22 mouse cellular contexts compared by ENCODE assay signal in the genomic region with DNA sequence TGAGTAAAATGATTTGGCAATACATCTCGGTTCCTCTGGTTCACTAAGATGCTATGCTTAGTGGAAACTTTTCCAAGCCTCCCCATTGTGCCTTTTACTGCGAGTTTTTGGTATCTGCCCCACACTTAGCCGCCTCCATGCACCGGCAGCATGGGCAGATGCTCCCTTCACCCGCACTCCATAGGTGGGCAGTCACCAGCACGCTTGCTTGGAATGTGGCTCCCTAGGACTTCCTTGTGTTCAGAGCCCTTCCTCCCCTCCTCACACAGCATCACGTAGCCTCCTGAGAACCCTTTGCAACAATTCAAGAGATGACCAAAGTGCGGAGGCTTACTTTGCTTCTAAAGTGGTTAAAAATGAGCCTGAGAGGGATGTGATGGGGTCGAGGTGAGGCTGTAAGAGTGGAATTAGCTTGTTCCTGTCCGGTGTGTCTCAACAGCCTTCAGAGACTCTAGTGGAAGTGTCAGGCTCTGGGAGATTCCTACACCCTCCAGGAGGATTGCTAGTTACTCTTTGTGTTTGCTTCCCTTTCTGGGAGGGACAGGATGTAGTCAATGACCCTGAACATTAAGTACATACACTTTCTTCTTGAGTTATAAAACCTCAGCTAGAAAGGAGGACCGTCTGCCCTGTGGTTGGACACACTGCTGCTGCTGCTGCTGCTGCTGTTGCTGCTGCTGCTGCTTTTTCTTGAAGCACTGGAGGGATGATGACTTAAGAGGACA. TPM values are rescaled to one million over a fixed set of nuclear protein-coding genes. Genes with fewer than 3 reads are reported as not detected.
DNase-seq lines count a peak whose midpoint lies in the region; ATAC-seq lines count a peak whose summit lies in the region.
"Had no signal": no experiment of that assay in that cellular context is flagged by ENCODE, and none has a peak within 500 bp of the region (broad histone marks: within the 10 kb centered on the region; RNA-seq: fewer than 3 reads in every experiment).

No protein-coding gene starts in this region.

- H3K27me3 ChIP-seq in kidney, embryonic 16.5 days (ENCODE audit: insufficient read depth, low read length), result no peaks in the 10 kb centered on the region
- no peaks in the 10 kb centered on the region for H3K27me3 ChIP-seq in neural tube, embryonic 13.5 days
- H3K27me3 ChIP-seq: forebrain, embryonic 13.5 days; heart, embryonic 13.5 days; limb, embryonic 12.5 days had no signal

- peak overlapping the region; percentile 26 for H3K4me2 ChIP-seq in kidney, embryonic 16.5 days (replicated peaks; ENCODE audit: low read depth, low read length)
- H3K4me2 ChIP-seq in neural tube, embryonic 13.5 days, result peak overlapping the region; percentile 7; the same call in 1 of the 2 replicates
- H3K4me2 ChIP-seq: forebrain, embryonic 13.5 days; heart, embryonic 13.5 days; limb, embryonic 12.5 days; liver, embryonic 13.5 days; lung, embryonic 14.5 days had no signal

- H3K9me3 ChIP-seq in kidney, embryonic 16.5 days (ENCODE audit: low read length), result no peaks in the 10 kb centered on the region
- H3K9me3 ChIP-seq in neural tube, embryonic 13.5 days, result no peaks in the 10 kb centered on the region
- H3K9me3 ChIP-seq: forebrain, embryonic 13.5 days; liver, embryonic 13.5 days had no signal

- no peaks in the 10 kb centered on the region for H3K36me3 ChIP-seq in kidney, embryonic 16.5 days (ENCODE audit: insufficient read depth, low read length)
- H3K36me3 ChIP-seq in neural tube, embryonic 13.5 days, result no peaks in the 10 kb centered on the region
- H3K36me3 ChIP-seq: heart, embryonic 13.5 days; limb, embryonic 12.5 days; liver, embryonic 13.5 days had no signal

- WGBS in kidney, embryonic 16.5 days, result 17% methylated on average over 11 of the region's 11 CpGs
- WGBS in neural tube, embryonic 13.5 days, result 23% methylated on average over 11 of the region's 11 CpGs

- peak; percentile 70 for ATAC-seq in frontal cortex, adult (ENCODE audit: low TSS enrichment)
- peak; percentile 74 for ATAC-seq in kidney, embryonic 16.5 days (ENCODE audit: low FRiP score, low TSS enrichment)
- ATAC-seq in neural tube, embryonic 13.5 days (ENCODE audit: low read depth), result no peak
- ATAC-seq: CD4-positive, CD25-positive, alpha-beta regulatory T cell, adult 4 months; forebrain, embryonic 13.5 days; midbrain, embryonic 16.5 days had no signal

- DNase-seq in frontal cortex, postnatal 36 days (ENCODE audit: low spot score in 2 of 2), result no peak
- no peak for DNase-seq in kidney, postnatal 14 days
- peak; percentile 27 for DNase-seq in brain, adult 2 months (ENCODE audit: low read depth, low spot score)
- DNase-seq in right cerebral cortex, postnatal 36 days (ENCODE audit: low spot score in 2 of 2), result no peak
- DNase-seq: cerebellum, adult 18-20 months; gastrocnemius, postnatal 10 days; heart, adult 18-20 months; heart, postnatal 14 days; kidney, adult 9 months; liver, embryonic 13.5 days; lung, embryonic 14.5 days had no signal

- H3K9ac ChIP-seq in kidney, embryonic 16.5 days (replicated peaks; ENCODE audit: low read length), result peak overlapping the region; percentile 7; the same call in 1 of the 2 replicates
- H3K9ac ChIP-seq in neural tube, embryonic 13.5 days, result no peak overlapping the region
- H3K9ac ChIP-seq: forebrain, embryonic 13.5 days; heart, embryonic 13.5 days; limb, embryonic 12.5 days; liver, embryonic 13.5 days; lung, embryonic 14.5 days had no signal

- no peak overlapping the region for H3K4me3 ChIP-seq in kidney, embryonic 16.5 days (ENCODE audit: low read length)
- H3K4me3 ChIP-seq in neural tube, embryonic 13.5 days, result no peak overlapping the region
- H3K4me3 ChIP-seq: forebrain, embryonic 13.5 days; heart, embryonic 13.5 days; limb, embryonic 12.5 days; liver, embryonic 13.5 days; myocyte had no signal

- H3K4me1 ChIP-seq in kidney, embryonic 16.5 days (ENCODE audit: insufficient read depth, low read length), result peaks cover 11% of the 10 kb centered on the region; the same call in 1 of the 2 replicates
- no peaks in the 10 kb centered on the region for H3K4me1 ChIP-seq in neural tube, embryonic 13.5 days (replicated peaks)
- H3K4me1 ChIP-seq: heart, embryonic 13.5 days; liver, embryonic 13.5 days had no signal

- H3K27ac ChIP-seq in kidney, embryonic 16.5 days (ENCODE audit: low read length), result 0 out of 2 replicates have a peak overlapping the region, but pooled peaks have one; percentile 39
- H3K27ac ChIP-seq in neural tube, embryonic 13.5 days (replicated peaks), result no peak overlapping the region
- H3K27ac ChIP-seq: forebrain, embryonic 13.5 days; heart, embryonic 13.5 days; limb, embryonic 12.5 days; liver, embryonic 13.5 days; macrophage; stomach, postnatal 0 days had no signal

RNA-seq across cellular contexts. Expression of gene Tapt1, which starts 20.2 kb away (rescaled TPM):
- polyA plus RNA-seq in kidney, embryonic 16.5 days (2015; fragmentation: Nextera tagmentation; extraction: Ambion mirVana), result 33.6 and 34.6 TPM in 2 replicates
- polyA plus RNA-seq in neural tube, embryonic 13.5 days (2015; fragmentation: Nextera tagmentation; extraction: Ambion mirVana), result 26.9 and 31.1 TPM in 2 replicates
